Mouse (Mus musculus) heart, embryonic 14.5 days (tissue): Measurements from ENCODE around the gene Ormdl1. TPM values are rescaled to one million over a fixed set of nuclear protein-coding genes. Genes with fewer than 3 reads are reported as not detected.
"Not testable (repeated sequence)": the region's sequence is repeated elsewhere in the genome, so short reads cannot be mapped to it uniquely, and the experiment has no call there.

Experiments used
- ATAC-seq: fragments of 200-750 bp; cut with Nextera tagmentation; 2 replicates; pipeline ENCODE4 v1.8.0; 2017; ENCODE audit warnings: low read depth, moderate TSS enrichment; ENCODE audit not compliant: insufficient number of reproducible peaks, insufficient read depth, low FRiP score
- H3K27ac ChIP-seq, 2 experiments: fragments of 200-500 bp in 1 of 2; fragments of 300-500 bp in 1 of 2; sonication (generic) in 1 of 2; replicated peaks in 1 of 2; 2 replicates each; pipeline ENCODE4 v1.5.1; 2012 to 2014; ENCODE audit warnings: low read depth in 2 of 2, low read length in 2 of 2, control low read depth in 1 of 2, mild to moderate bottlenecking in 1 of 2, mixed read lengths in 1 of 2; ENCODE audit not compliant: control insufficient read depth in 1 of 2, insufficient read depth in 1 of 2
- H3K27me3 ChIP-seq: fragments of 300-500 bp; sonication (generic); 2 replicates; pipeline ENCODE4 v1.6.1; 2014; ENCODE audit warnings: mild to moderate bottlenecking, low read length, control low read depth; ENCODE audit not compliant: control insufficient read depth, insufficient read depth
- H3K36me3 ChIP-seq: fragments of 300-500 bp; sonication (generic); 2 replicates; pipeline ENCODE4 v1.6.1; 2014; ENCODE audit warnings: mild to moderate bottlenecking, control low read depth, low read length, mixed read lengths; ENCODE audit not compliant: control insufficient read depth, insufficient read depth
- H3K4me1 ChIP-seq, 2 experiments: fragments of 200-500 bp in 1 of 2; fragments of 300-500 bp in 1 of 2; sonication (generic) in 1 of 2; 2 replicates each; pipeline ENCODE4 v1.6.1; 2012 to 2014; ENCODE audit warnings: low read length in 2 of 2, control low read depth in 1 of 2, mixed read lengths in 1 of 2; ENCODE audit not compliant: control insufficient read depth in 2 of 2, insufficient read depth in 2 of 2
- H3K4me2 ChIP-seq: fragments of 300-500 bp; sonication (generic); 2 replicates; pipeline ENCODE4 v1.6.1; 2014; ENCODE audit warnings: mild to moderate bottlenecking, low read length
- H3K4me3 ChIP-seq, 2 experiments: fragments of 200-500 bp in 1 of 2; fragments of 300-500 bp in 1 of 2; sonication (generic) in 1 of 2; 2 replicates each; pipeline ENCODE4 v1.5.1; 2012 to 2014; ENCODE audit warnings: low read length in 2 of 2, mild to moderate bottlenecking in 2 of 2, control low read depth in 1 of 2, low read depth in 1 of 2, moderate library complexity in 1 of 2; ENCODE audit not compliant: control insufficient read depth in 1 of 2, insufficient read depth in 1 of 2
- H3K9ac ChIP-seq: fragments of 300-500 bp; sonication (generic); 2 replicates; pipeline ENCODE4 v1.6.1; 2014; ENCODE audit warnings: mild to moderate bottlenecking, low read length
- H3K9me3 ChIP-seq: fragments of 300-500 bp; sonication (generic); 2 replicates; pipeline ENCODE4 v1.6.1; 2016; ENCODE audit warnings: low read length, control low read depth; ENCODE audit not compliant: control insufficient read depth
- WGBS: fragments of 180-500 bp; shearing (Covaris S2); extraction: QIAGEN DNeasy Blood & Tissue Kit; methylation state at CpG from one replicate; pipeline ENCODE4 v1.1.7; 2014; 5-methylcytosine and 5-hydroxymethylcytosine counted together
- polyA plus RNA-seq: library from polyadenylated mRNA; unstranded; fragments of >200 nt; fragmentation: Nextera tagmentation; extraction: Ambion mirVana; gene quantifications from 2 replicates; pipeline ENCODE4 v1.2.1, GENCODE M21; 2014

Gene Ormdl1
- polyA plus RNA-seq = 31.9 and 33.7 TPM in 2 replicates

GRCm38 (mm10) chr1:53296581-53297383 lies at the start of gene Ormdl1, which contains the start of the genes Pms1 and Gm28778:
TSS of gene Ormdl1 (plus strand) at chr1:53297095.
TSS of gene Pms1 (minus strand) at chr1:53297018.
TSS of gene Gm28778 (plus strand) at chr1:53297111.
- Histone ChIP-seq H3K27ac (peak within 1 kb of the TSS; percentile 84 to 93), H3K4me3 (peak within 1 kb of the TSS; percentile 73 to 83), H3K27me3 (no peaks in the 10 kb centered on the region), H3K9ac (peak within 1 kb of the TSS; percentile 90), H3K4me2 (peak within 1 kb of the TSS; percentile 77), H3K36me3 (peaks cover 15% of the 10 kb centered on the region), H3K4me1 (peaks cover 0 to 2% of the 10 kb centered on the region in 2 experiments; a peak in 1 of 4 replicates), H3K9me3 (no peaks in the 10 kb centered on the region)
- WGBS = under 1% methylated on average over 66 of the region's 66 CpGs
- peak; percentile 98 for ATAC-seq

GRCm38 (mm10) chr1:53264958-53265612 lies 31.8 kb upstream of the Ormdl1 start:
- H3K36me3 ChIP-seq, ATAC-seq, H3K4me1 ChIP-seq, H3K27me3 ChIP-seq, H3K9me3 ChIP-seq, H3K4me2 ChIP-seq, H3K9ac ChIP-seq, H3K27ac ChIP-seq, H3K4me3 ChIP-seq: not testable (repeated sequence)

- no peaks in the 10 kb centered on the region for H3K4me1 ChIP-seq
- no peaks in the 10 kb centered on the region for H3K27me3 ChIP-seq
- 58% methylated on average over 3 of the region's 3 CpGs for WGBS
- no peak for ATAC-seq
- H3K9ac ChIP-seq = no peak overlapping the region
- no peak overlapping the region for H3K4me3 ChIP-seq
- 0 out of 2 replicates have a peak, but pooled peaks cover 5% of the 10 kb centered on the region for H3K36me3 ChIP-seq
- no peak overlapping the region for H3K4me2 ChIP-seq
- H3K9me3 ChIP-seq = no peaks in the 10 kb centered on the region
- no peak overlapping the region for H3K27ac ChIP-seq
These were observed 27.0 kb upstream of the Ormdl1 start for GRCm38 (mm10) chr1:53269901-53270300.

- H3K27ac ChIP-seq = no peak overlapping the region
- no peak for ATAC-seq
- no peaks in the 10 kb centered on the region for H3K27me3 ChIP-seq
- H3K9me3 ChIP-seq = no peaks in the 10 kb centered on the region
- no peak overlapping the region for H3K4me3 ChIP-seq
- H3K36me3 ChIP-seq = no peaks in the 10 kb centered on the region
- no peaks in the 10 kb centered on the region for H3K4me1 ChIP-seq
- H3K9ac ChIP-seq = no peak overlapping the region
- H3K4me2 ChIP-seq = no peak overlapping the region
These were observed 24.2 kb upstream of the Ormdl1 start for GRCm38 (mm10) chr1:53272646-53273045.

- Histone ChIP-seq H3K27ac (no peak overlapping the region), H3K4me3 (no peak overlapping the region), H3K4me1 (no peaks in the 10 kb centered on the region), H3K36me3 (no peaks in the 10 kb centered on the region), H3K27me3 (no peaks in the 10 kb centered on the region), H3K4me2 (no peak overlapping the region), H3K9ac (no peak overlapping the region), H3K9me3 (no peaks in the 10 kb centered on the region)
- 57% methylated on average over 3 of the region's 3 CpGs for WGBS
- ATAC-seq = no peak
These were observed 5.7 kb upstream of the Ormdl1 start for GRCm38 (mm10) chr1:53291197-53291596.

GRCm38 (mm10) chr1:53300506-53300905 lies 3.6 kb downstream of the Ormdl1 start:
- Histone ChIP-seq H3K9ac (no peak overlapping the region), H3K36me3 (peaks cover 15% of the 10 kb centered on the region), H3K27me3 (no peaks in the 10 kb centered on the region), H3K4me1 (peaks cover 0 to 2% of the 10 kb centered on the region in 2 experiments; a peak in 1 of 4 replicates), H3K4me2 (no peak overlapping the region), H3K9me3 (no peaks in the 10 kb centered on the region), H3K27ac (no peak overlapping the region), H3K4me3 (no peak overlapping the region)
- no peak for ATAC-seq
- WGBS = 85% methylated on average over 4 of the region's 4 CpGs

GRCm38 (mm10) chr1:53312989-53313967 lies 16.4 kb downstream of the Ormdl1 start, which contains the start of gene Osgepl1:
TSS of gene Osgepl1 (plus strand) at chr1:53313624.
- no peaks in the 10 kb centered on the region for H3K27me3 ChIP-seq
- peak within 1 kb of the TSS; percentile 81 for H3K9ac ChIP-seq
- H3K4me2 ChIP-seq = peak within 1 kb of the TSS; percentile 71
- peak within 1 kb of the TSS; percentile 64 to 72 for H3K4me3 ChIP-seq
- peaks cover 0 to 6% of the 10 kb centered on the region in 2 experiments; a peak in 1 of 4 replicates for H3K4me1 ChIP-seq
- ATAC-seq = peak; percentile 88
- H3K9me3 ChIP-seq = no peaks in the 10 kb centered on the region
- H3K27ac ChIP-seq = peak within 1 kb of the TSS; percentile 91 to 93
- peaks cover 38% of the 10 kb centered on the region for H3K36me3 ChIP-seq
- WGBS = 2% methylated on average over 27 of the region's 27 CpGs
